Mouse (Mus musculus): ENCODE measurements around the gene Crybb3. TPM values are rescaled to one million over a fixed set of nuclear protein-coding genes. Genes with fewer than 3 reads are reported as not detected.

Gene Crybb3
- total RNA-seq, 2 experiments from 2014 or later = 1.4 to 1.6 TPM

- no peak for DNase-seq (ENCODE audit: low spot score in 2 of 2)
These were observed 30.7 kb downstream of the Crybb3 start for GRCm38 (mm10) chr5:113050581-113051185.

GRCm38 (mm10) chr5:113049876-113050275, 31.5 kb downstream of the Crybb3 start:
- DNase-seq (ENCODE audit: low spot score in 2 of 2) = no peak

GRCm38 (mm10) chr5:113045511-113046273, 35.7 kb downstream of the Crybb3 start:
- no peak for DNase-seq (ENCODE audit: low spot score in 2 of 2)

- DNase-seq (ENCODE audit: low spot score in 2 of 2) = peak; percentile 38 to 50
These were observed 37.9 kb downstream of the Crybb3 start for GRCm38 (mm10) chr5:113043531-113043930.

GRCm38 (mm10) chr5:113041567-113042071, 39.8 kb downstream of the Crybb3 start:
- DNase-seq (ENCODE audit: low spot score in 2 of 2) = peak; percentile 46 to 63

- DNase-seq (ENCODE audit: low spot score in 2 of 2) = peak; percentile 28 to 37
These were observed 40.6 kb downstream of the Crybb3 start for GRCm38 (mm10) chr5:113040776-113041175.

- no peak for DNase-seq (ENCODE audit: low spot score in 2 of 2)
These were observed 42.8 kb downstream of the Crybb3 start for GRCm38 (mm10) chr5:113038601-113039000.

GRCm38 (mm10) chr5:113035094-113036047, 46.0 kb downstream of the Crybb3 start:
- no peak for DNase-seq (ENCODE audit: low spot score in 2 of 2)

GRCm38 (mm10) chr5:113031201-113031754, 50.1 kb downstream of the Crybb3 start:
- no peak for DNase-seq (ENCODE audit: low spot score in 2 of 2)

GRCm38 (mm10) chr5:113030082-113030481, 51.3 kb downstream of the Crybb3 start:
- no peak for DNase-seq (ENCODE audit: low spot score in 2 of 2)

GRCm38 (mm10) chr5:113026706-113027105, 54.7 kb downstream of the Crybb3 start:
- DNase-seq (ENCODE audit: low spot score in 2 of 2) = no peak

Other genes starting within 250 kb of the Crybb3 start
- 1 to 10 TPM; 1.1 to 1.7 TPM for gene Myo18b, start 185.2 kb downstream of the Crybb3 start, total RNA-seq (2021)
- 10 to 100 TPM; 71.1 to 83.1 TPM for gene Grk3, start 65.8 kb downstream of the Crybb3 start, total RNA-seq (2021)
- not detected for gene Crybb2, start 11.5 kb downstream of the Crybb3 start, total RNA-seq (2021)
- gene 2900026A02Rik, start 139.7 kb upstream of the Crybb3 start, total RNA-seq (2021) = 10 to 100 TPM; 37.3 to 39.1 TPM
- not detected for gene Tmem211, start 145.3 kb upstream of the Crybb3 start, total RNA-seq (2021)
- gene Sgsm1, start 229.2 kb upstream of the Crybb3 start, total RNA-seq (2021) = 100 to 1,000 TPM; 157 to 158 TPM

Measured in left cerebral cortex, adult 18-20 months (tissue).